In genomic region chr3:99264695-99265094, GRCm38 (mm10) we compare ENCODE assay signal across 21 mouse cellular contexts. TPM values are rescaled to one million over a fixed set of nuclear protein-coding genes. Genes with fewer than 3 reads are reported as not detected.
DNase-seq lines count a peak whose midpoint lies in the region; ATAC-seq and TF ChIP-seq lines count a peak whose summit lies in the region.
"Had no signal": no experiment of that assay in that cellular context is flagged by ENCODE, and none has a peak within 500 bp of the region (broad histone marks: within the 10 kb centered on the region; RNA-seq: fewer than 3 reads in every experiment).

No protein-coding gene starts in this region.

- TF ChIP-seq CTCF in gastrocnemius, adult 2 months (IDR thresholded peaks at IDR 0.05), result no peak

- peaks cover 51% of the 10 kb centered on the region for H3K27me3 ChIP-seq in midbrain, embryonic 11.5 days (ENCODE audit: control insufficient read depth, insufficient read depth, low read length)
- H3K27me3 ChIP-seq in midbrain, embryonic 14.5 days (ENCODE audit: control insufficient read depth, insufficient read depth, low read length), result peaks cover 74% of the 10 kb centered on the region
- H3K27me3 ChIP-seq: CH12.LX had no signal

- H3K4me2 ChIP-seq in midbrain, embryonic 11.5 days, result no peak overlapping the region
- no peak overlapping the region for H3K4me2 ChIP-seq in midbrain, embryonic 14.5 days (ENCODE audit: low read length)
- H3K4me2 ChIP-seq: forebrain, embryonic 15.5 days; lung, embryonic 14.5 days; midbrain, embryonic 13.5 days; neural tube, embryonic 13.5 days had no signal

- H3K36me3 ChIP-seq in midbrain, embryonic 11.5 days (ENCODE audit: control insufficient read depth, insufficient read depth, low read length), result no peaks in the 10 kb centered on the region
- no peaks in the 10 kb centered on the region for H3K36me3 ChIP-seq in midbrain, embryonic 14.5 days (ENCODE audit: control insufficient read depth, insufficient read depth, low read length)
- H3K36me3 ChIP-seq: forebrain, embryonic 15.5 days; hindbrain, embryonic 10.5 days; midbrain, embryonic 13.5 days; neural tube, embryonic 13.5 days had no signal

- H3K9ac ChIP-seq in midbrain, embryonic 11.5 days (ENCODE audit: low read length), result no peak overlapping the region
- H3K9ac ChIP-seq in midbrain, embryonic 14.5 days (replicated peaks; ENCODE audit: low read length), result no peak overlapping the region
- H3K9ac ChIP-seq: forebrain, embryonic 15.5 days; lung, embryonic 14.5 days; midbrain, embryonic 13.5 days; neural tube, embryonic 13.5 days had no signal

- no peaks in the 10 kb centered on the region for H3K4me1 ChIP-seq in midbrain, embryonic 11.5 days (ENCODE audit: control insufficient read depth, insufficient read depth, low read length)
- H3K4me1 ChIP-seq in midbrain, embryonic 14.5 days (ENCODE audit: control insufficient read depth, insufficient read depth, low read length), result no peaks in the 10 kb centered on the region
- H3K4me1 ChIP-seq: forebrain, embryonic 15.5 days; hindbrain, embryonic 10.5 days; midbrain, embryonic 13.5 days; neural tube, embryonic 13.5 days had no signal

- no peak overlapping the region for H3K4me3 ChIP-seq in gastrocnemius, adult 2 months
- no peak overlapping the region for H3K4me3 ChIP-seq in midbrain, embryonic 11.5 days (ENCODE audit: low read depth, low read length)
- no peak overlapping the region for H3K4me3 ChIP-seq in midbrain, embryonic 14.5 days (replicated peaks; ENCODE audit: low read depth, low read length)
- H3K4me3 ChIP-seq: forebrain, embryonic 15.5 days; hindbrain, embryonic 10.5 days; midbrain, embryonic 13.5 days; neural tube, embryonic 13.5 days had no signal

- H3K27ac ChIP-seq in gastrocnemius, adult 2 months, result 0 out of 2 replicates have a peak overlapping the region, but pooled peaks have one; percentile 12
- H3K27ac ChIP-seq in midbrain, embryonic 11.5 days (ENCODE audit: low read depth, low read length), result no peak overlapping the region
- H3K27ac ChIP-seq in midbrain, embryonic 14.5 days (replicated peaks; ENCODE audit: low read depth, low read length), result no peak overlapping the region
- H3K27ac ChIP-seq: forebrain, embryonic 15.5 days; hindbrain, embryonic 10.5 days; kidney, postnatal 0 days; midbrain, embryonic 13.5 days; neural tube, embryonic 13.5 days had no signal

- no peak for ATAC-seq in midbrain, embryonic 11.5 days (ENCODE audit: low FRiP score)
- ATAC-seq in midbrain, embryonic 14.5 days (ENCODE audit: low FRiP score, low TSS enrichment), result no peak
- ATAC-seq in hematopoietic stem cell, adult 5-6 weeks (replicated peaks in 1 of 2; ENCODE audit: insufficient read depth in 1 of 2, low FRiP score in 2 of 2, low TSS enrichment in 1 of 2, low read depth in 1 of 2, poor library complexity in 2 of 2, severe bottlenecking in 2 of 2), result peak; percentile 56 to 57; a peak in 3 of 4 replicates
- ATAC-seq in erythroid progenitor cell, adult 5-6 weeks (replicated peaks; ENCODE audit: low FRiP score, poor library complexity, severe bottlenecking), result no peak
- ATAC-seq: forebrain, embryonic 15.5 days; midbrain, embryonic 13.5 days had no signal

- intact Hi-C loops in gastrocnemius, adult 2 months (cut with DNase I), result no loop called here
- intact Hi-C loops in gastrocnemius, postnatal 36 days (cut with DNase I), result no loop called here
- intact Hi-C loops in left cerebral cortex, postnatal 14 days (cut with DNase I), result no loop called here

- 25% methylated on average over 7 of the region's 7 CpGs for WGBS in midbrain, embryonic 11.5 days
- WGBS in midbrain, embryonic 14.5 days, result 24% methylated on average over 7 of the region's 7 CpGs

- no peaks in the 10 kb centered on the region for H3K9me3 ChIP-seq in midbrain, embryonic 11.5 days (ENCODE audit: control insufficient read depth, low read length)
- no peaks in the 10 kb centered on the region for H3K9me3 ChIP-seq in midbrain, embryonic 14.5 days (ENCODE audit: control insufficient read depth, low read length)
- H3K9me3 ChIP-seq: forebrain, embryonic 15.5 days; hindbrain, embryonic 10.5 days; midbrain, embryonic 13.5 days; neural tube, embryonic 13.5 days had no signal

- no peak for DNase-seq in gastrocnemius, adult 2 months
- no peak for DNase-seq in gastrocnemius, postnatal 36 days
- peak; percentile 86 for DNase-seq in midbrain, embryonic 11.5 days (ENCODE audit: low spot score, missing footprints)
- no peak for DNase-seq in midbrain, embryonic 14.5 days
- no peak for DNase-seq in left cerebral cortex, postnatal 14 days (ENCODE audit: low spot score in 2 of 2)
- DNase-seq: cerebellum, adult 8-10 months; heart, adult 18-20 months; kidney, adult 18-20 months; lung, embryonic 14.5 days; lung, postnatal 36 days; right cerebral cortex, postnatal 14 days; spleen, adult 18-20 months; thymus, postnatal 25 days had no signal

RNA-seq across cellular contexts. Expression of gene Tbx15, which starts 24.5 kb away (rescaled TPM):
- 100 to 1,000 TPM; 105 to 145 TPM for total RNA-seq in gastrocnemius, adult 2 months (2021)
- 100 to 1,000 TPM; 117 to 119 TPM for total RNA-seq in gastrocnemius, postnatal 36 days (2021)
- polyA plus RNA-seq in midbrain, embryonic 11.5 days (2014; fragmentation: Nextera tagmentation; extraction: Ambion mirVana), result 1.6 and 1.8 TPM in 2 replicates
- polyA plus RNA-seq in midbrain, embryonic 14.5 days (2014; fragmentation: Nextera tagmentation; extraction: Ambion mirVana), result 0.13 and 0.92 TPM in 2 replicates
- not detected in 2 replicates for total RNA-seq in hematopoietic stem cell, adult 5-6 weeks (2017)
- total RNA-seq in erythroid progenitor cell, adult 5-6 weeks (2015; ENCODE audit: low replicate concordance), result not detected in 2 replicates
- total RNA-seq in erythroid progenitor cell, adult 5-6 weeks (2017; ENCODE audit: low replicate concordance), result 0.13 TPM in 1 of 2 replicates, not detected in the other
- total RNA-seq in left cerebral cortex, postnatal 14 days (2021), result 1 to 10 TPM; 1.4 to 1.5 TPM
- polyA plus RNA-seq: kidney, postnatal 0 days had no signal

Comparison
In these comparisons a context has a peak if more than half of its experiments do, and no peak if none do; other contexts are left out.
1. ATAC-seq: peak in hematopoietic stem cell, adult 5-6 weeks (2 of 2); none in midbrain, embryonic 11.5 days (single experiment), midbrain, embryonic 14.5 days (single experiment) and erythroid progenitor cell, adult 5-6 weeks (single experiment).
2. RNA of gene Tbx15, which starts 24.5 kb away (total RNA-seq): 105 to 145 TPM in gastrocnemius, adult 2 months and 117 to 119 TPM in gastrocnemius, postnatal 36 days; 1.4 to 1.5 TPM in left cerebral cortex, postnatal 14 days, not detected in hematopoietic stem cell, adult 5-6 weeks and 0.13 TPM in erythroid progenitor cell, adult 5-6 weeks; every median in the first group is over 10 times any median in the second.